Mouse (Mus musculus): ENCODE results near the gene Ptprs.

Gene Ptprs

GRCm38 (mm10) chr17:56424726-56425583 lies 51.3 kb downstream of the Ptprs start:
- DNase-seq (ENCODE audit: low spot score) = no peak

- no peak for DNase-seq (ENCODE audit: low spot score)
Observed at GRCm38 (mm10) chr17:56420022-56420421, 56.3 kb downstream of the Ptprs start.

GRCm38 (mm10) chr17:56418304-56418703 lies 58.0 kb downstream of the Ptprs start:
- peak; percentile 67 for DNase-seq (ENCODE audit: low spot score)

- no peak for DNase-seq (ENCODE audit: low spot score)
Observed at GRCm38 (mm10) chr17:56414785-56415184, 61.5 kb downstream of the Ptprs start.

GRCm38 (mm10) chr17:56413113-56413512 lies 63.2 kb downstream of the Ptprs start:
- DNase-seq (ENCODE audit: low spot score) = no peak

GRCm38 (mm10) chr17:56411437-56411836 lies 64.8 kb downstream of the Ptprs start:
- no peak for DNase-seq (ENCODE audit: low spot score)

GRCm38 (mm10) chr17:56409759-56410158 lies 66.5 kb downstream of the Ptprs start:
- peak; percentile 65 for DNase-seq (ENCODE audit: low spot score)

- DNase-seq (ENCODE audit: low spot score) = peak; percentile 29
Observed at GRCm38 (mm10) chr17:56408965-56409625, 67.2 kb downstream of the Ptprs start.

- DNase-seq (ENCODE audit: low spot score) = peak; percentile 92
Observed at GRCm38 (mm10) chr17:56407379-56407778, 68.9 kb downstream of the Ptprs start.

GRCm38 (mm10) chr17:56406878-56407277 lies 69.4 kb downstream of the Ptprs start:
- peak; percentile 61 for DNase-seq (ENCODE audit: low spot score)

GRCm38 (mm10) chr17:56405856-56406840 lies 70.1 kb downstream of the Ptprs start:
- DNase-seq (ENCODE audit: low spot score) = peak; percentile 71

- no peak for DNase-seq (ENCODE audit: low spot score)
Observed at GRCm38 (mm10) chr17:56405341-56405740, 70.9 kb downstream of the Ptprs start.

- peak; percentile 87 for DNase-seq (ENCODE audit: low spot score)
Observed at GRCm38 (mm10) chr17:56401051-56401521, 75.2 kb downstream of the Ptprs start.

- DNase-seq (ENCODE audit: low spot score) = no peak
Observed at GRCm38 (mm10) chr17:56400221-56400620, 76.1 kb downstream of the Ptprs start.

GRCm38 (mm10) chr17:56396051-56396450 lies 80.2 kb downstream of the Ptprs start:
- DNase-seq (ENCODE audit: low spot score) = no peak

- DNase-seq (ENCODE audit: low spot score) = peak; percentile 62
Observed at GRCm38 (mm10) chr17:56393889-56394288, 82.4 kb downstream of the Ptprs start.

GRCm38 (mm10) chr17:56393238-56393637 lies 83.0 kb downstream of the Ptprs start:
- DNase-seq (ENCODE audit: low spot score) = no peak

GRCm38 (mm10) chr17:56387612-56388011 lies 88.7 kb downstream of the Ptprs start:
- DNase-seq (ENCODE audit: low spot score) = no peak

- no peak for DNase-seq (ENCODE audit: low spot score)
Observed at GRCm38 (mm10) chr17:56384903-56385302, 91.4 kb downstream of the Ptprs start.

GRCm38 (mm10) chr17:56382997-56383396 lies 93.3 kb downstream of the Ptprs start:
- DNase-seq (ENCODE audit: low spot score) = no peak

- DNase-seq (ENCODE audit: low spot score) = no peak
Observed at GRCm38 (mm10) chr17:56381183-56381582, 95.1 kb downstream of the Ptprs start.

- no peak for DNase-seq (ENCODE audit: low spot score)
Observed at GRCm38 (mm10) chr17:56380286-56380685, 96.0 kb downstream of the Ptprs start.

Data from MN1 (cell line).